Mouse (Mus musculus) embryonic facial prominence, embryonic 12.5 days (tissue): Measurements from ENCODE around the gene Phospho1. TPM values are rescaled to one million over a fixed set of nuclear protein-coding genes. Genes with fewer than 3 reads are reported as not detected.

Experiments used
- ATAC-seq: fragments of 200-750 bp; cut with Nextera tagmentation; 2 replicates; pipeline ENCODE4 v1.8.0; 2017; ENCODE audit not compliant: insufficient number of reproducible peaks, insufficient read depth, low FRiP score, low TSS enrichment
- H3K27ac ChIP-seq: fragments of 300-500 bp; sonication (generic); 2 replicates; pipeline ENCODE4 v1.5.1; 2016; ENCODE audit warnings: mild to moderate bottlenecking
- H3K27me3 ChIP-seq: fragments of 300-500 bp; sonication (generic); 2 replicates; pipeline ENCODE4 v1.6.1; 2016; ENCODE audit warnings: mild to moderate bottlenecking, moderate library complexity
- H3K36me3 ChIP-seq: fragments of 300-500 bp; sonication (generic); 2 replicates; pipeline ENCODE4 v1.6.1; 2016; ENCODE audit warnings: mild to moderate bottlenecking
- H3K4me1 ChIP-seq: fragments of 300-500 bp; sonication (generic); 2 replicates; pipeline ENCODE4 v1.6.1; 2016
- H3K4me2 ChIP-seq: fragments of 300-500 bp; sonication (generic); replicated peaks from 2 replicates; pipeline ENCODE4 v1.6.1; 2016; ENCODE audit warnings: mild to moderate bottlenecking, moderate library complexity
- H3K4me3 ChIP-seq: fragments of 300-500 bp; sonication (generic); 2 replicates; pipeline ENCODE4 v1.5.1; 2016; ENCODE audit warnings: mild to moderate bottlenecking
- H3K9ac ChIP-seq: fragments of 300-500 bp; sonication (generic); 2 replicates; pipeline ENCODE4 v1.6.1; 2016; ENCODE audit warnings: mild to moderate bottlenecking, moderate library complexity
- H3K9me3 ChIP-seq: fragments of 300-500 bp; sonication (generic); 2 replicates; pipeline ENCODE4 v1.6.1; 2016; ENCODE audit warnings: mild to moderate bottlenecking, moderate library complexity
- WGBS: fragments of 180-500 bp; shearing (Covaris S2); methylation state at CpG from one replicate; pipeline ENCODE4 v1.1.7; 2016; 5-methylcytosine and 5-hydroxymethylcytosine counted together
- polyA plus RNA-seq: library from polyadenylated mRNA; unstranded; fragments of >200 nt; fragmentation: Nextera tagmentation; extraction: Ambion mirVana; gene quantifications from 2 replicates; pipeline ENCODE4 v1.2.1, GENCODE M21; 2016

Gene Phospho1
- polyA plus RNA-seq, 1 experiment from 2014 or later: not detected

DNA sequence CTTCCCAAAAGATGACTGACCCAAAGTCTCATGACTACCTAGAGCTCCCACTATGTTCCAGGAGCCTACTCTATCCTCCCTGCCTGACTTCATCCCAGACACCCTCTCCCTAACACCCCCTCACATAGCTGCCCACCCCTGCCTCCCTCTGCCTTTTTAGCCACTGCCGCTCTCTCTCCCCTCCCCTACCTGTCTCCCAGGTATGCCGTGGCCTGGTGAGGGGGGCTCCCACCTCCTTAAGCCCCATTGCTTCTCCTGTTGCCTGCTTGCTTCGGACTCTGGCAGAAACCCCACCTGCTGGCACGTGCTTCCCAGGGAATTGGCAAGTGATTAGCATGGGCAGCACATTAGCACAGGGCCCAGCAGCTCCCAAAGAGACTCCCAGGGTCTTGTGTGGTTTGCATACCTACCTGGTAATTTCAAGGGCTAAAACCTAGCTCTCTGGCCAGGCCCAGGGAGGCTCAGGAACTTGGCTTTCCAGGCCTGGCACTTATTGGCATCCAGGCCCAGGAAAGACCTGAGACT, 5.3 kb downstream of the Phospho1 start:
- Histone ChIP-seq H3K9ac (peak overlapping the region; percentile 27; the same call in 1 of the 2 replicates), H3K9me3 (no peaks in the 10 kb centered on the region), H3K4me3 (peak overlapping the region; percentile 25; the same call in 1 of the 2 replicates), H3K4me2 (no peak overlapping the region), H3K27me3 (peaks cover 98% of the 10 kb centered on the region), H3K27ac (no peak overlapping the region), H3K4me1 (peaks cover 32% of the 10 kb centered on the region), H3K36me3 (no peaks in the 10 kb centered on the region)
- 26% methylated on average over 4 of the region's 4 CpGs for WGBS
- no peak for ATAC-seq

DNA sequence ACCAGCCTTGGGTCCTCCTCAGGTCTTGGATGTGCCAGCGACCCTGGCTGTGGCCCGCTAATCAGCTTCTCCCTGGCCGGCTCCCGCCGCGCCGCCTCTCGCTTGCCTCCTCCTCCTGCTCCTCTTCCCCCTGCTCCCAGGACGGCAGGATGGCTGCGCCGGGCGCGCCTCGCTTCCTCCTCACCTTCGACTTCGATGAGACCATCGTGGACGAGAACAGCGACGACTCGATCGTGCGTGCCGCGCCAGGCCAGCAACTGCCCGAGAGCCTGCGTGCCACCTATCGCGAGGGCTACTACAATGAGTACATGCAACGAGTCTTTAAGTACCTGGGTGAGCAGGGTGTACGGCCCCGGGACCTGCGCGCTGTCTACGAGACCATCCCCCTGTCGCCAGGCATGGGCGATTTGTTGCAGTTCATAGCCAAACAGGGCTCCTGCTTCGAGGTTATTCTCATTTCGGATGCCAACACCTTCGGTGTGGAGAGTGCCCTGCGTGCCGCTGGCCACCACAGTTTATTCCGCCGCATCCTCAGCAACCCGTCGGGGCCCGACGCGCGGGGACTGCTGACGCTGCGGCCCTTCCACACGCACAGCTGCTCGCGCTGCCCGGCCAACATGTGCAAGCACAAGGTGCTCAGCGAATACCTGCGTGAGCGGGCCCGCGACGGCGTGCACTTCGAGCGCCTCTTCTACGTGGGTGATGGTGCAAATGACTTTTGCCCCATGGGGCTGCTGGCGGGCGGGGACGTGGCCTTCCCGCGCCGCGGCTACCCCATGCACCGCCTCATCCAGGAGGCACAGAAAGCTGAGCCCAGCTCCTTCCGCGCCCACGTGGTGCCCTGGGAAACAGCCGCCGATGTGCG, 6.3 kb downstream of the Phospho1 start:
- Histone ChIP-seq H3K4me1 (peaks cover 30% of the 10 kb centered on the region), H3K9me3 (no peaks in the 10 kb centered on the region)
- WGBS: 2% methylated on average over 80 of the region's 80 CpGs

GRCm38 (mm10) chr11:95831276-95831619, 6.9 kb downstream of the Phospho1 start:
- no peak overlapping the region for H3K9ac ChIP-seq
- WGBS: 3% methylated on average over 10 of the region's 10 CpGs
- H3K4me3 ChIP-seq: peak overlapping the region; percentile 25
- no peak overlapping the region for H3K27ac ChIP-seq
- no peak for ATAC-seq
- no peaks in the 10 kb centered on the region for H3K9me3 ChIP-seq
- peaks cover 30% of the 10 kb centered on the region for H3K4me1 ChIP-seq
- peak overlapping the region; percentile 48 for H3K4me2 ChIP-seq
- peaks cover 98% of the 10 kb centered on the region for H3K27me3 ChIP-seq
- H3K36me3 ChIP-seq: no peaks in the 10 kb centered on the region

More for the DNA sequence above, 6.3 kb downstream of the Phospho1 start:
- no peak overlapping the region for H3K27ac ChIP-seq
- peaks cover 98% of the 10 kb centered on the region for H3K27me3 ChIP-seq
- peak overlapping the region; percentile 25 for H3K4me3 ChIP-seq
- no peaks in the 10 kb centered on the region for H3K36me3 ChIP-seq
- H3K9ac ChIP-seq: peak overlapping the region; percentile 11; the same call in 1 of the 2 replicates
- no peak for ATAC-seq
- H3K4me2 ChIP-seq: peak overlapping the region; percentile 48

GRCm38 (mm10) chr11:95831641-95832040, 7.3 kb downstream of the Phospho1 start:
- Histone ChIP-seq H3K4me2 (peak overlapping the region; percentile 48; the same call in 1 of the 2 replicates), H3K4me3 (peak overlapping the region; percentile 25; the same call in 1 of the 2 replicates), H3K9me3 (no peaks in the 10 kb centered on the region), H3K36me3 (no peaks in the 10 kb centered on the region), H3K4me1 (peaks cover 34% of the 10 kb centered on the region), H3K9ac (no peak overlapping the region), H3K27ac (no peak overlapping the region), H3K27me3 (peaks cover 98% of the 10 kb centered on the region)
- 2% methylated on average over 15 of the region's 15 CpGs for WGBS
- ATAC-seq: no peak

- Histone ChIP-seq H3K9ac (no peak overlapping the region), H3K27me3 (peaks cover 98% of the 10 kb centered on the region), H3K4me2 (no peak overlapping the region), H3K27ac (no peak overlapping the region), H3K4me3 (no peak overlapping the region), H3K4me1 (peaks cover 41% of the 10 kb centered on the region), H3K9me3 (no peaks in the 10 kb centered on the region), H3K36me3 (no peaks in the 10 kb centered on the region)
- ATAC-seq: no peak
- 30% methylated on average over 18 of the region's 18 CpGs for WGBS
Observed at GRCm38 (mm10) chr11:95832129-95833005, 8.1 kb downstream of the Phospho1 start.

DNA sequence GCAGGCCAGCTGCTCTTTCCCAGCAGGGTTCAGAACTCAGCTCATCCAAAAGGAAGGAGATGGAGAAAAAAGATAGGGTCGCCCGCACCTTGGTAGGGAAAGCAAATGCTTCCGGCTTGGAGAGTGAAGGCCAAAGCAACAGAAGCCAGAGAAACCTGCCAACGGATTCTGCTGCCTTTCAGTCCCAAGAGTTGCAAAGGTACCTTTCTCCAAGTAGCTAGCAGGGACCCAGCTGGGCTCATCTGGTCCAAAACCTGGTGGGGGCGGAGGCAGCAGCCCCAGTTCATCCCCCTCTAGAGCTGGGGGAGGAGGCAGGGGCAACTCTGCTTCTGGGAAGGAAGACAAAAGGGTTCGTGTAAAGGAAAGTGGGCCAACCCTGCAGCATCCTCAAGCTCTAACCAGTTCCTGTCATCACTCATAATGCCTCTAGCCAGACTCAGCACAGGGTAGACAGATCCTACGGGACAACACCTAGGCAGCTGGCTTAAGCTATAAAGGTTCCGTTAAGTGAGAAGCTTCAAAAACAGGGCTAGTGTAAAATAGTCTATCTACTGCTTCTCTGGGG, 8.8 kb downstream of the Phospho1 start:
- Histone ChIP-seq H3K27ac (no peak overlapping the region), H3K4me3 (no peak overlapping the region), H3K4me2 (no peak overlapping the region), H3K4me1 (peaks cover 43% of the 10 kb centered on the region), H3K9ac (no peak overlapping the region), H3K36me3 (no peaks in the 10 kb centered on the region), H3K27me3 (peaks cover 97% of the 10 kb centered on the region), H3K9me3 (no peaks in the 10 kb centered on the region)
- 23% methylated on average over 8 of the region's 8 CpGs for WGBS
- no peak for ATAC-seq

DNA sequence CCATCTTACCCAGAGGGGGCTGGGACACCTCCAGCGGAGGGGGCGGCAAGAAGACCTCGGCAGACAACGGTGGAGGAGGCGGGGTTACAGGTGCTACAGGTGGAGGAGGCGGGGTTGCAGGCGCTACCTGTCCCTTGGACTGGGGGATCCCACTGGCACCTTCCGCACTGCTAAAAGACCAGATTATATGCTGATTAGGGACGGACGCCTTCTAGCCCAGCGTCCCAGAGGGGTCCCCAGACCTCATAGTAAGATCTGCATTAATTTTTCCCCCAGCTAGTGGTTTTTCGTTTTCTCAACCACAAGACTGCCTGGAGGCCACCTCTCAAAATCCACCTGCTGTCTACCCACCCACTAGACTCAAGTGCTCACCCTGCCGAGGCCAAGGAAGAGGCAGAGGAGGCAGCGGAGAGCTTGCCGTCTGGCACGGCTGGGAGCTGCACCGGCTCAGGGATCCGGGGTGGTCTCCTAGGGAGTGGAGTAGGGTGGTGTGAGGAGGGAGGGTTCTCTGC, 9.4 kb downstream of the Phospho1 start:
- Histone ChIP-seq H3K4me2 (peak overlapping the region; percentile 11; the same call in 1 of the 2 replicates), H3K9ac (no peak overlapping the region), H3K4me3 (no peak overlapping the region), H3K36me3 (no peaks in the 10 kb centered on the region), H3K27ac (no peak overlapping the region), H3K4me1 (peaks cover 43% of the 10 kb centered on the region), H3K27me3 (peaks cover 92% of the 10 kb centered on the region), H3K9me3 (no peaks in the 10 kb centered on the region)
- 7% methylated on average over 18 of the region's 18 CpGs for WGBS
- no peak for ATAC-seq

GRCm38 (mm10) chr11:95834143-95834667, 9.9 kb downstream of the Phospho1 start:
- 0 out of 2 replicates have a peak overlapping the region, but pooled peaks have one; percentile 2 for H3K4me3 ChIP-seq
- H3K9me3 ChIP-seq: no peaks in the 10 kb centered on the region
- no peaks in the 10 kb centered on the region for H3K36me3 ChIP-seq
- H3K4me1 ChIP-seq: peaks cover 43% of the 10 kb centered on the region
- H3K4me2 ChIP-seq: peak overlapping the region; percentile 11; the same call in 1 of the 2 replicates
- H3K27me3 ChIP-seq: peaks cover 87% of the 10 kb centered on the region
- no peak for ATAC-seq
- H3K27ac ChIP-seq: no peak overlapping the region
- 0 out of 2 replicates have a peak overlapping the region, but pooled peaks have one; percentile 7 for H3K9ac ChIP-seq
- WGBS: 3% methylated on average over 22 of the region's 22 CpGs

DNA sequence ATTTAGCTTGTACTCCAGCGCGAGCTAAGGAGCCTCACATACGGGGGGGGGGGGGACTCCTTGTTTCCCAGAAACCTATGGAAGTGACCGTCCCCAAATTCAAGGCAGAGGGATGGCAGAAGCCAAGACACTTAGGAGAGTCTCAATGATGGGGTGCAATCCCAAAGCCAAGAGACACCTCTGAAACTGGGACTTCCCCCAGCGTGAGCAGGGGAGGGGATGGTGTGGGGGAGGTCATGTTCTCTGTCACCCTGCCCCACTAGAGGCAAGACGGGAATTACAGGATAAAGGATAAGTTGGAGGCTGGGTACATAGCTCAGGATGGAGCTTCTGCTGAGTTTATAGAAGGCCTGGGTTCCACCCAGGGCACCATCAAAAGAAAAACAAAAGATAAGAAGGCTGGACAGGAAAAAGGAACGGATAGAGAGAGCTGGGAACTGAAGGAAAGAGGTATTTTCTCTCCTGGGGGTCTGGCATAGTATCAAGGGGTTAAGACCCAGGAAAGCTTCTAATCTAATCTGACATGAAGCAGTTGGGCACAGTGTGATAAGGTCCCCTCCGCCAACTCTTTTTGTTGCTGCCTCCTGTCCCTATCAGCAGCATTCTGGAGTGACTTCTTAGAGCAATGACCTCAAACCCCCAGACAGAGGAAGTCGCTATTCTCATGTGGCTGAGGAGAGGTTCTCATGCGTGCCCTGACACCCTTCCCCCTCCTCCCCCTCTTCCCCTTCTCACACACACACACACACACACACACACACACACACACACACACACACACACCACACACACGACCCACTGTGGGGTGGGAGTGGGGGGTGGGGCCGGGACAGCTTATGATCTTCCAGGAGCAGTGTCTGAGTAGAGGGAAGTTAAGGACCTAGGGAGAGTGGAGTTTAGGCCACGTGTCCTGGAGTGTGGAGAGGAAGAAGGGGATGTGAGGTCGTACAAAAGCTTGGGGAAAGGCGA, 10.7 kb downstream of the Phospho1 start:
- 14% methylated on average over 15 of the region's 15 CpGs for WGBS
- Histone ChIP-seq H3K4me3 (no peak overlapping the region), H3K9me3 (no peaks in the 10 kb centered on the region), H3K4me2 (0 out of 2 replicates have a peak overlapping the region, but pooled peaks have one; percentile 11), H3K27ac (no peak overlapping the region), H3K27me3 (peaks cover 79% of the 10 kb centered on the region), H3K36me3 (no peaks in the 10 kb centered on the region), H3K9ac (no peak overlapping the region), H3K4me1 (peaks cover 42% of the 10 kb centered on the region)
- ATAC-seq: no peak

GRCm38 (mm10) chr11:95835832-95836231, 11.5 kb downstream of the Phospho1 start:
- WGBS: 37% methylated on average over 6 of the region's 6 CpGs
- Histone ChIP-seq H3K36me3 (no peaks in the 10 kb centered on the region), H3K27ac (no peak overlapping the region), H3K27me3 (peaks cover 71% of the 10 kb centered on the region), H3K4me1 (peaks cover 34% of the 10 kb centered on the region), H3K4me3 (no peak overlapping the region), H3K4me2 (no peak overlapping the region), H3K9ac (no peak overlapping the region), H3K9me3 (no peaks in the 10 kb centered on the region)
- ATAC-seq: no peak
